Mouse (Mus musculus) lung, embryonic 15.5 days (tissue): ENCODE data around the gene Cebpa. TPM values are rescaled to one million over a fixed set of nuclear protein-coding genes. Genes with fewer than 3 reads are reported as not detected.

Source experiments
- ATAC-seq: fragments of 200-750 bp; cut with Nextera tagmentation; 2 replicates; pipeline ENCODE4 v1.8.0; 2017; ENCODE audit warnings: moderate number of reproducible peaks, borderline replicate concordance; ENCODE audit not compliant: low FRiP score, low TSS enrichment; ENCODE audit errors: extremely low read depth
- H3K27ac ChIP-seq: fragments of 300-500 bp; sonication (generic); 2 replicates; pipeline ENCODE4 v1.5.1; 2015; ENCODE audit warnings: moderate library complexity, mild to moderate bottlenecking, inconsistent platforms
- H3K27me3 ChIP-seq: fragments of 300-500 bp; sonication (generic); 2 replicates; pipeline ENCODE4 v1.6.1; 2015; ENCODE audit warnings: inconsistent platforms
- H3K36me3 ChIP-seq: fragments of 300-500 bp; sonication (generic); 2 replicates; pipeline ENCODE4 v1.6.1; 2015; ENCODE audit warnings: inconsistent platforms
- H3K4me1 ChIP-seq: fragments of 300-500 bp; sonication (generic); 2 replicates; pipeline ENCODE4 v1.6.1; 2015; ENCODE audit warnings: inconsistent platforms
- H3K4me2 ChIP-seq: fragments of 300-500 bp; sonication (generic); 2 replicates; pipeline ENCODE4 v1.6.1; 2015; ENCODE audit warnings: inconsistent platforms, mild to moderate bottlenecking, moderate library complexity
- H3K4me3 ChIP-seq: fragments of 300-500 bp; sonication (generic); 2 replicates; pipeline ENCODE4 v1.5.1; 2015; ENCODE audit warnings: mild to moderate bottlenecking, inconsistent platforms
- H3K9ac ChIP-seq: fragments of 300-500 bp; sonication (generic); 2 replicates; pipeline ENCODE4 v1.6.1; 2015; ENCODE audit warnings: inconsistent platforms
- H3K9me3 ChIP-seq: fragments of 300-500 bp; sonication (generic); 2 replicates; pipeline ENCODE4 v1.6.1; 2016; ENCODE audit warnings: inconsistent platforms
- WGBS: fragments of 180-500 bp; shearing (Covaris S2); methylation state at CpG from one replicate; pipeline ENCODE4 v1.1.7; 2015; 5-methylcytosine and 5-hydroxymethylcytosine counted together
- polyA plus RNA-seq: library from polyadenylated mRNA; unstranded; fragments of >200 nt; fragmentation: Nextera tagmentation; extraction: Ambion mirVana; gene quantifications from 2 replicates; pipeline ENCODE4 v1.2.1, GENCODE M21; 2015

Gene Cebpa
- 6.9 and 7.3 TPM in 2 replicates for polyA plus RNA-seq

DNA sequence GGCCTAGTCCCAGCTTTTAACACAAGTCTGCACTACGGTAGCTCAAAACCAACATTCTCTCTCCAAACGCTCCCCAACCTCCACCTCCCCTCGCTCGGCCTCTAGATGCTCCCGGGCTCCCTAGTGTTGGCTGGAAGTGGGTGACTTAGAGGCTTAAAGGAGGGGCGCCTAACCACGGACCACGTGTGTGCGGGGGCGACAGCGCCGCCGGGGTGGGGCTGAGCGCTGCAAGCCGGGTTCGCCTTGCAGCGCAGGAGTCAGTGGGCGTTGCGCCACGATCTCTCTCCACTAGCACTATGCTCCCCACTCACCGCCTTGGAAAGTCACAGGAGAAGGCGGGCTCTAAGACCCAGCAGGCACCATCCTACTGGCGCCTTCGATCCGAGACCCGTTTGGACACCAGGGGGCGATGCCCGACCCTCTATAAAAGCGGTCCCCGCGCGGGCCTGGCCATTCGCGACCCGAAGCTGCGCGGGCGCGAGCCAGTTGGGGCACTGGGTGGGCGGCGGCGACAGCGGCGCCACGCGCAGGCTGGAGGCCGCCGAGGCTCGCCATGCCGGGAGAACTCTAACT, at the start of gene Cebpa:
Cebpa (plus strand) TSS at position 453 of the 573 bp plus-strand sequence.
- peak; percentile 88 for ATAC-seq

DNA sequence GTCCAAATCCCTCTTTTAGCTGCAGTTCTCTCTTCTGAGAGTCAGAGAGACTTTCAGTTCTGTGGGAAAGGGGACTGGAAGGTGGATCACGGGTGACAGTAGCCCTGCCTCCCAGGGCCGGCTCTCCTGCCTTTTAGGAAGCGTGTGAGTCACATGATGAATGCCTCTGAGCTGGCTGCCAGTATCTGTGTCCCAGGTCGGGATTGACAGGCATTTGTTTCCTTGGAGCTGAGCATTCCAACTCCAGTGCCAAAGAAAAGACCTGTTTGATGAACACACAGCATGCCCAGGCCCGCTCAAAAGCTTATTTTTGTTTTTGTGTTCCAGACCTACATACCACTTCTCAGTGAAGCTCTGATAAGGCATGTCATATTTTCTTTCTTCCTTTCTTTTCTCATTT, 42.4 kb upstream of the Cebpa start:
- H3K4me3 ChIP-seq: no peak overlapping the region
- H3K4me2 ChIP-seq: no peak overlapping the region
- no peak overlapping the region for H3K9ac ChIP-seq
- H3K27me3 ChIP-seq: no peaks in the 10 kb centered on the region
- WGBS: 38% methylated on average over 5 of the region's 5 CpGs
- no peaks in the 10 kb centered on the region for H3K9me3 ChIP-seq
- ATAC-seq: no peak
- H3K36me3 ChIP-seq: no peaks in the 10 kb centered on the region
- H3K4me1 ChIP-seq: peaks cover 12% of the 10 kb centered on the region; the same call in 1 of the 2 replicates
- no peak overlapping the region for H3K27ac ChIP-seq

More for the DNA sequence above, at the start of gene Cebpa:
- no peaks in the 10 kb centered on the region for H3K36me3 ChIP-seq
- peak within 1 kb of the TSS; percentile 98 for H3K4me2 ChIP-seq
- peak within 1 kb of the TSS; percentile 71 for H3K9ac ChIP-seq
- peak within 1 kb of the TSS; percentile 93 for H3K27ac ChIP-seq
- H3K9me3 ChIP-seq: no peaks in the 10 kb centered on the region
- under 1% methylated on average over 50 of the region's 50 CpGs for WGBS
- peaks cover 47% of the 10 kb centered on the region for H3K4me1 ChIP-seq
- H3K27me3 ChIP-seq: peaks cover 42% of the 10 kb centered on the region
- peak within 1 kb of the TSS; percentile 63 for H3K4me3 ChIP-seq

DNA sequence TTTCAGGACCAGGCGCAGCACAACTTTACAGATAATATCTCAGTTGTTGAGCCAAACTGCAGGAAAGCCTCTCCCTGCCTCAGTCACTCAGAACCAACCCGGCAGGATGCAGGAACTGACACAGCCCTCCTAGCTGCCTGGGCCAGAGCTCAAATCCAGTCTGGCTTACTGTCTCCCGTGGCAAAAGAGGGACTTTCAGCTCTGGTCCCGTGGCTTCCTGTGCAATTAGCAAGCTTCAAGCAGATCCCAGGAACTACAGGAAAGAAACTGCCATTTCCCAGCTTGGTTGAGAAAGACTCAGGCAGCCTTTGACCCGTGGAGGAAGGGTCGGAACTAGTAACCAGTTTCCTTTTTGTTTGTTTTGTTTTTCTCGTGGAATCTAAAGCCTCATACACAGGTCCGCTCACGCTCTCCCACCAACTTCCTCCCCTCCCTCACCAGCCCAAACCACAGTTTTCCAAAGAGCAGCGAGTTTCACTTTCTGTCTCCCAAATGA, 38.2 kb upstream of the Cebpa start:
- H3K4me2 ChIP-seq: peak overlapping the region; percentile 39
- H3K36me3 ChIP-seq: no peaks in the 10 kb centered on the region
- H3K27me3 ChIP-seq: no peaks in the 10 kb centered on the region
- WGBS: 13% methylated on average over 10 of the region's 10 CpGs
- peak overlapping the region; percentile 13; the same call in 1 of the 2 replicates for H3K4me3 ChIP-seq
- ATAC-seq: no peak
- H3K4me1 ChIP-seq: peaks cover 17% of the 10 kb centered on the region; the same call in 1 of the 2 replicates
- no peak overlapping the region for H3K9ac ChIP-seq
- H3K27ac ChIP-seq: peak overlapping the region; percentile 5
- H3K9me3 ChIP-seq: no peaks in the 10 kb centered on the region

DNA sequence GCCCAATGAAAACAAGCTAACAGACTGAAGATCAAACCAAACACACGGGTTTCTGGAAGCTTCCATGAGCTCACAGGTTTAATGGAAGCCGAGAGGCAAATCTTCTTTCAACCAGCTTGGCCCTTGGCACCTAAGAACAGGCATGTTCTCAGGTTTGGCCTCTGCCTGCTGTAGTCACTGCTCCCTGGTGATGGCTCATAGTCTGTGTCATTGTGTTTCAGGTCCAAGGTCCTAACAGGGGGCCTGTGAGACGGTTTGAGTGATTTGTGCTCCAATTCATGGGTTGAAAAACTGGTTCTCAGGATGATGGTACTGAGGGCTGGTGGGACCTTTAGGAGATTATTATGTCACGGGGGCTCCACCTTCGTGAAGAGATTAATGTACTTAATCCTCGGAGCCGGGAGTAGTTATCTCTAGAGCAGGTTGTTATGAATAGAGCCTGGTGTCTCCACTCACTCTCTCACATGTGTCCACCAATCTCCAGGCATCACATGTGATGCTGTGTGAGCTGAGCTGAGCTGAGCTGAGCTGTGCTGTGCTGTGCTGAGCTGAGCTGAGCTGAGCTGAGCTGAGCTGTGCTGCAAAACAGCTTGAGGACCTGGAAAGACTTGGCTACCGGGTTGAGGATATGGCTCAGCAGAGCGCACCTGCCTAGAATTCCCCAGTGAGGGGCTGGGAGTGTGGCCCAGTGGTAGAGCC, 37.5 kb upstream of the Cebpa start:
- Histone ChIP-seq H3K4me1 (peaks cover 22% of the 10 kb centered on the region), H3K4me2 (peak overlapping the region; percentile 39), H3K9ac (no peak overlapping the region), H3K27ac (peak overlapping the region; percentile 5; the same call in 1 of the 2 replicates), H3K36me3 (no peaks in the 10 kb centered on the region), H3K27me3 (peaks cover under 1% of the 10 kb centered on the region; the same call in 1 of the 2 replicates), H3K4me3 (no peak overlapping the region; the same call in 1 of the 2 replicates), H3K9me3 (no peaks in the 10 kb centered on the region)
- WGBS: 63% methylated on average over 9 of the region's 9 CpGs
- peak; percentile 19; the same call in 1 of the 2 replicates for ATAC-seq

DNA sequence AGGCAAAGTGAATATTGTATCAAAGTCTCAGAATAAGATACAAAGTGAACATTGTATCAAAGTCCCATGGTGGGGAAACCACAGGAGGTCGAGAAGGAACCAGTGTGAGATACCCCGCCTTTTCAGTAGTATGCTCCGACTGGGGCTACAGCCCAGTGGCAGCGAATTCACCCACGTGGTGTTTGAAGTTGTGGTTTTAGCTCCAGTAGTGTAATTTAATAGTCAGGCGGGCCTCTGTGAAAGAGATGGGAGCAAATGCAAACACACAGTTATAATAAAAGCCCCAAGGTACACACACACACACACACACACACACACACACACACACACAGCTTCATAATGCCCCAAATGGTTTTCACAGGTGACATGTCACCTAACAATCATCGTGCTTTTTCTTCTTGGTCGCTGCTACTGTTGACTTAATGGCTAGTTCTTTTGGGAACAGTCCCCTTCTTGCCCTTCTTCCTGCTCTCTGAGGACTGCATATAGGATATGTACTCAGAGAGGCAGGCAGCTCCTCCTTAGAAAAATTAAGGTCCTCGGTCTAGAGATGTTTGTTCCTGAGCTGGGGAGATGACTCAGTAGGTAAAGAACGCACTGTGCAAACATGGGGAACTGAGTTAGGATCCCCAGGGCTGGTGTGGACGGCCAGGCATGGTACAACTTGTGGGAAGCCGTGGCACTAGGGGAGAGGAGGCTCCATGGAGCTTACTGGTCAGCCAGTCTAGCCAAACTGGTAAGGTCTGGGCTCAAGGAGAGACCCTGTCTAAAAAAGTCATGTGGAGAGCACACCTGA, 34.3 kb upstream of the Cebpa start:
- Histone ChIP-seq H3K27me3 (peaks cover 11% of the 10 kb centered on the region; the same call in 1 of the 2 replicates), H3K4me3 (no peak overlapping the region), H3K4me2 (no peak overlapping the region), H3K4me1 (peaks cover 26% of the 10 kb centered on the region), H3K9me3 (no peaks in the 10 kb centered on the region), H3K27ac (peak overlapping the region; percentile 55), H3K9ac (no peak overlapping the region), H3K36me3 (no peaks in the 10 kb centered on the region)
- ATAC-seq: peak; percentile 62; the same call in 1 of the 2 replicates
- 51% methylated on average over 12 of the region's 12 CpGs for WGBS

DNA sequence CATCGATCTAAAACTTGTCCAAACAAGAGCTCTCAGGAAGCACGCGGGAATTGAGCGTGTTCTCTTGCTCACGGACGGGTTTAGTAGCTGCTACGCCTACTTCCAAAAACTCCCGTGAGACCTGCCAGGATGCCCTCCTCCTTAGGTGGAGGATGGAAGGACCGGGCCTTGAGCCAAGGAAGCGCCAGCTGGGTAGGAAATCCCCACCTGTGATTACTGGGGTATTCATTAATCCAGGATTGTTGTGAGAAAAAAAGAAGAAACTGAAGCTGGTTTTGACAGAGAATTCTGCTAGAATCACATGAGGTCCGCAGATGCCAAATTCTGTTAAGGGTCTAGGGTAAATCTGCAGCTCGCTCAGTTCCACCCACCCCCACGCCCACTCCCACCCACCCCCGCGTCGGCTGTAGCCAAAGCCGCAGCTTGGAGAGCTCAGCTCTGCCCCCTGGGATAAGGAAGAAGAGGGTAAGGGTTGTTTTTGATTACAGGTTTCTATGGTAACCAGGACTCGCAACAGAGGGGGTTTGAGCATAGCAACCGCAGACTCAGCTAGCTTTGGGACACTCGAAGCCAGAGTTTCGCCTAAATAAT, 32.7 kb upstream of the Cebpa start:
- H3K4me1 ChIP-seq: peaks cover 17% of the 10 kb centered on the region
- no peaks in the 10 kb centered on the region for H3K9me3 ChIP-seq
- peaks cover 11% of the 10 kb centered on the region; the same call in 1 of the 2 replicates for H3K27me3 ChIP-seq
- H3K4me2 ChIP-seq: peak overlapping the region; percentile 47
- no peak overlapping the region for H3K9ac ChIP-seq
- peak overlapping the region; percentile 13; the same call in 1 of the 2 replicates for H3K4me3 ChIP-seq
- no peak overlapping the region for H3K27ac ChIP-seq
- no peak for ATAC-seq
- 1% methylated on average over 21 of the region's 21 CpGs for WGBS
- H3K36me3 ChIP-seq: no peaks in the 10 kb centered on the region

DNA sequence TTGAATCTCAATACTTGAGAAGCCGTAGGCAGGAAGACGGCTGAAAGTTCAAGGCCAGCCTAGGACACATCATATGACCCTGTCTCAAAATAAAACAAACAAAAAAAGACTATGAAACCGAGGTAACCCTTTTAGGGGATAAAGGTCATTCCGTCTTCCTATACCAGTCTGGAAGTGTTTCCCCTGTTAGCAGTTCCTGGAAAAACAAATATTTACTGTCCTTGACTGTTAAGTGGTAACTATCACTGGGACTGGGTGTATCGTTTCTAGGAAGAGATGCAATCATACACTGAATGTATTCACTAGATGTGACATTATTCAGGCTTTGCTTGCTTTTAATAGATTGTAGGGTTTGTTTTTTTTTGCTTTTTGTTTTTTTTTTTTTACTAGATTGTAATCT, 28.5 kb upstream of the Cebpa start:
- peaks cover 11% of the 10 kb centered on the region for H3K4me1 ChIP-seq
- H3K36me3 ChIP-seq: no peaks in the 10 kb centered on the region
- H3K9me3 ChIP-seq: no peaks in the 10 kb centered on the region
- no peak overlapping the region for H3K4me3 ChIP-seq
- no peak overlapping the region for H3K27ac ChIP-seq
- no peak for ATAC-seq
- 42% methylated on average over 5 of the region's 5 CpGs for WGBS
- H3K27me3 ChIP-seq: peaks cover 11% of the 10 kb centered on the region; the same call in 1 of the 2 replicates
- H3K4me2 ChIP-seq: no peak overlapping the region
- H3K9ac ChIP-seq: no peak overlapping the region

DNA sequence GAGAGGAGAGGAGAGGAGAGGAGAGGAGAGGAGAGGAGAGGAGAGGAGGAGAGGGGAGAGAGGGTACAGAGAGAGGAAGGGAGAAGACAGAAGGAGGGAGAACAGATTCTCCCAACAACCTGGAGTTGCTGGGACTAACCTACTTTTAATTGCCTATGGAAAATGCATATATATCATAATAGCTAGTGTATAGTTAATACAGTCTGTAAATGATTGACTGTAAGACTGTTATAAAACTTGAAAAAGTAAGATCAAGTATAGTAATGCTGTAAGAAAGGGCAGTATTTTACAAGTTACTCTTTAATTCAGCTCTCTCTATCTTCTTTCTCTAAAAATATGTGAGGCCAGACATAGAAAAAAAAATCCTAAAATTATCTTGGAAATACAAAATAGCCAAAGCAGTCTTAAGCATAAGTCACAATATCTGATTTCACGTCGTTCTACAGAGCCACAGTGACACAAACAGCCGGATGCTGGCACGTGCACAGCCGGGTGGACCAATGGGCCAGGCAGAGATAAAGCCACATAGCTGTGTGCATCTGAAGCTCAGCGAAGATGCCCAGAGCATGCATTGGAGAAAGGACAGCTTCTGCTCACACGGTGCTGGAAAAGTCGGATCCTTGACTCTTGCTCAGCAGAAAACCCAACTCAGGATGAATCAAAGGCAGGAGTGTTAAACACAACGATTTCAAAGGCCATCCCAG, 24.0 kb upstream of the Cebpa start:
- H3K4me2 ChIP-seq: no peak overlapping the region
- no peaks in the 10 kb centered on the region for H3K36me3 ChIP-seq
- no peaks in the 10 kb centered on the region for H3K27me3 ChIP-seq
- H3K27ac ChIP-seq: no peak overlapping the region
- H3K9me3 ChIP-seq: no peaks in the 10 kb centered on the region
- 0 out of 2 replicates have a peak, but pooled peaks cover 4% of the 10 kb centered on the region for H3K4me1 ChIP-seq
- ATAC-seq: no peak
- no peak overlapping the region for H3K4me3 ChIP-seq
- WGBS: 69% methylated on average over 9 of the region's 9 CpGs
- no peak overlapping the region for H3K9ac ChIP-seq

DNA sequence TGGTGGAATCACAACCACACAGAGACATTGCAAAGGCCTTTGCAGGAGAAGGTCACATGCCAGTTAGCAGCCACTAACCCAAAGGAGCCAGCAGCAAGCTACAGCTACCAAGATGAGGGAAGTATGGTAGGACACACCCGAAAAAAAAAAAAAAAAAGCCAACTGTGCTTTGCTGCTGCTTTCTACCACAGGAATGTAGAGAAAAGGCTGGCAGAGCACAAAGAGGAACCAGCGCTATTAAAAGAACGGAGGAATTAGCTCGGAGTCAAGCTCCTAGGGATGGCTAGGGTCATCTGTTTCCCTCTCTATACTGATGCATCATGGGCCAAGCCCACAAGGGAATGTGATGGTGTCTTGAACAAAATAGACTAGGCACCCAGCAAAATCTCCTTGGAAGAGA, 20.3 kb upstream of the Cebpa start:
- no peaks in the 10 kb centered on the region for H3K27me3 ChIP-seq
- H3K4me3 ChIP-seq: no peak overlapping the region
- no peaks in the 10 kb centered on the region for H3K9me3 ChIP-seq
- no peak overlapping the region for H3K4me2 ChIP-seq
- H3K36me3 ChIP-seq: no peaks in the 10 kb centered on the region
- 71% methylated on average over 4 of the region's 4 CpGs for WGBS
- H3K9ac ChIP-seq: no peak overlapping the region
- 0 out of 2 replicates have a peak, but pooled peaks cover 4% of the 10 kb centered on the region for H3K4me1 ChIP-seq
- no peak overlapping the region for H3K27ac ChIP-seq
- ATAC-seq: no peak

DNA sequence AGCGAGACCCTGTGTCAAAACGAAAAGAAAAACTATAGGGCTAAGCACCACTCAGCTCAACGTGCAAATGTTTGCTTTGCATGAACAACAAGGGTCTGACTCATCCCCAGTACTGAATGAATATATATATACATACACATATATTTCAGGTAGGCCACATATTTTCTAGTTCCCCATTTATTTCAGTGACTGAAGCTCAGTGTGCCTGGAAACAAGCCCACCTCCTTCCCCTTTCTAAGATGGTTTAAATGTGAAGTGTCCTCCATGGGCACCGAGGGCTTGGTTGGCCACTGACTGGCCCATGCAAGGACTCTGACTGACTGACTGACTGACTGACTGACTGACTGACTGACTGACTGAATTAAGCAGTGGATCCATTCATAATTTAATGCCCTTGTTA, 19.6 kb upstream of the Cebpa start:
- Histone ChIP-seq H3K27ac (no peak overlapping the region), H3K4me3 (no peak overlapping the region), H3K4me1 (0 out of 2 replicates have a peak, but pooled peaks cover 4% of the 10 kb centered on the region), H3K9ac (no peak overlapping the region), H3K36me3 (no peaks in the 10 kb centered on the region), H3K9me3 (no peaks in the 10 kb centered on the region), H3K4me2 (no peak overlapping the region), H3K27me3 (no peaks in the 10 kb centered on the region)
- ATAC-seq: no peak
- WGBS: 50% methylated on average over 4 of the region's 4 CpGs

DNA sequence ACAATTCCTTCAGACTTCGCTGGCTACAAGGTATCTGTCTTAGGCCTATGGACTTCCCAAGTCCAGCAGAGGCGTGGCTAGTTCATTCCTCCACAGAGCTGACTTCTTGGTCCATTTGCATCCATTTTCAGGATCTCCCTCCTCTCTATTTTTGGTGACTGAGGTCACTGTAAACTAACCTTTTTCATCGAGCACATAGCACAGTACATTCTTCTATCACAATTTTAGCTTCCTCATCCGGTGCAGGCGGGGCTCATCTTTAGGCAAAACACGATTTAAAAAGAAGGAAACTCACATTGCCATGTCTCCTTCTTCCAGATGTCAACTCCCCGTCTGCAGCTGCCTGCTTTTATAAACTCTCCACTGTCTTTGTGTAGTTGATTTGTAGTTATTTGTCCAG, 12.5 kb upstream of the Cebpa start:
- 49% methylated on average over 7 of the region's 7 CpGs for WGBS
- Histone ChIP-seq H3K27ac (no peak overlapping the region), H3K4me2 (no peak overlapping the region), H3K4me1 (peaks cover 8% of the 10 kb centered on the region), H3K27me3 (no peaks in the 10 kb centered on the region; the same call in 1 of the 2 replicates), H3K9ac (no peak overlapping the region), H3K4me3 (no peak overlapping the region), H3K9me3 (0 out of 2 replicates have a peak, but pooled peaks cover 3% of the 10 kb centered on the region), H3K36me3 (no peaks in the 10 kb centered on the region)
- no peak for ATAC-seq
